Mouse (Mus musculus) spleen, adult 12 weeks (tissue): ENCODE results near the gene Rps15.
A peak's percentile ranks its signal among the peaks of the same experiment; 100 is the strongest.

Experiments used
- DNase-seq: peaks from one replicate; pipeline ENCODE4 v3.0.0; 2022; ENCODE audit warnings: low spot score

Gene Rps15

DNA sequence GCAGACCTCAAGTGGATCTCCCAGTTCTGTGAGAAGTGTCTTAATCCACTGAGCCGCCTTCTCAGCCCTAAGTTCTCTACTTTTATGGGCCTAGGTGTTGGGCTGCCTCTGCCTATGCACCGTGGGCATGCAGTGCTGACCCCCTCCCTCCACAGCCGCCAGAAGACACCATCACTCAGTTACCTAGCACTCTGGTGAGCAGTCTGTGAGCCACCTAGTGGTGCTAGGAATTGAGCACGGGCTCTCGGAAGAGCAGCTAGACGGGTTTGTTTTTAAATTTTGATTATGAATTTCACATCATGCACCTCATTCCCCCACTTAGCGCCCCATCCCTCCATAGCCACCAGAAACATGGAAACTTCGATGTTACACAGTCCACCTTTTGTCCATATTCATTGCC lies 3.6 kb upstream of the Rps15 start:
- DNase-seq: no peak

DNA sequence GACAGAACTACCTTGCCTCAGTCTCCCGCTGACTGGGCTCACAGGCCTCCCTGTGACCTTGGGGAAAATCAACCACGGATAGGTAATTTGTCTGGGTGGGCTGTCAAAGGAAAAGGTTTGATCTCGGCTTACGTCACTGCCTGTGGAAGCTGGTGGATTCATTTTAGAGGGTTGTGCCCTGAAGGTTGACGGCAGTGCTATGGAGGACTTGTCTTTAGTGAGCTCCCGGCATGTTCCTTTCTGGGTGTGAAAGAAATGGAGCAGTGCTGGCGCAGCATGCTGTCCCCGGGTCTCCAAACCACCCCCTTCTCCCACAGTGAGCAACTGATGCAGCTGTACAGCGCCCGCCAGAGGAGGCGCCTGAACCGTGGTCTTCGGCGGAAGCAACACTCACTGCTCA lies 1.1 kb downstream of the Rps15 start:
- DNase-seq: no peak

DNA sequence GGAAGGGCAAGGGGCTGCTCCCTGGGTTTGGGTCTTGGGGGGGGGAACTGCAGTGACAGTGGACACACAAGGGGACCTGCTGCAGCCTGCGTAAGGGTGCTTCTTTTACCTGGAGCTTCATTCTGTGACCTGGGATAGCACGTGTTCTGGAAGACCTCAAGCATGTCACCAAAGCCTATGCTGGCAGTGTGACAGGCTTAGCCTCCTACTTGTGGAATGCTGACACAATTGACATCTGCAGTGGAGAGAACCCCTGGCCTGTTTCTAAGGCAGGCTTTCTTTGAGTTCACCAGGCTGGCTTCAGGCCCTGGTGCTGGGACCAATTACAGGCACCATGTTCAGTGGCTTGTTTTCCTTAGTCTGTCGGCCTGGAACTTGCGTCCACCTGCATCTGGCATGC lies 2.1 kb downstream of the Rps15 start:
- DNase-seq: no peak

GRCm38 (mm10) chr10:80294788-80295303 lies 2.6 kb downstream of the Rps15 start:
- DNase-seq: no peak

GRCm38 (mm10) chr10:80295618-80296425 lies 3.6 kb downstream of the Rps15 start, which contains the start of gene Apc2:
Apc2 (plus strand) TSS chr10:80295977.
- DNase-seq: peak; percentile 66

DNA sequence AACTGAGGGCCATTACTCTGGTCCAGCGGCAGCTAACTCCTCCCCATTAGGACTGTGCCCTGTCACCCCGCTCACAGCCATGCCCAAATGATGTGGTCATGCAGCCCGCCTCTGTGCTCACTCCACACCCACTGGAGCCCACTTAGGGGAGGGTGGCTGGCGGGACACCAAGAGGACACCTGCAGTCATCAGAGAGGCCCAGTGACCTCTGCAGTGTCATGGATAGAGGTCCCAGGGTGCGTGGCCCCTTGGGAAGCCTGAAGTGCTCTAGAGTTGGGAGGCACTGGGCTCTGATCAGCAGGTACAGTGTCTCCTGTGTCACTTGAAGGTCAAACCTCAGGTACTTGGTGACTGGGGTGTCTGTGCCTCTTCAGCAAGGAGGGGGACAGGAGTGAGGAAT lies 4.6 kb downstream of the Rps15 start:
- DNase-seq: no peak

DNA sequence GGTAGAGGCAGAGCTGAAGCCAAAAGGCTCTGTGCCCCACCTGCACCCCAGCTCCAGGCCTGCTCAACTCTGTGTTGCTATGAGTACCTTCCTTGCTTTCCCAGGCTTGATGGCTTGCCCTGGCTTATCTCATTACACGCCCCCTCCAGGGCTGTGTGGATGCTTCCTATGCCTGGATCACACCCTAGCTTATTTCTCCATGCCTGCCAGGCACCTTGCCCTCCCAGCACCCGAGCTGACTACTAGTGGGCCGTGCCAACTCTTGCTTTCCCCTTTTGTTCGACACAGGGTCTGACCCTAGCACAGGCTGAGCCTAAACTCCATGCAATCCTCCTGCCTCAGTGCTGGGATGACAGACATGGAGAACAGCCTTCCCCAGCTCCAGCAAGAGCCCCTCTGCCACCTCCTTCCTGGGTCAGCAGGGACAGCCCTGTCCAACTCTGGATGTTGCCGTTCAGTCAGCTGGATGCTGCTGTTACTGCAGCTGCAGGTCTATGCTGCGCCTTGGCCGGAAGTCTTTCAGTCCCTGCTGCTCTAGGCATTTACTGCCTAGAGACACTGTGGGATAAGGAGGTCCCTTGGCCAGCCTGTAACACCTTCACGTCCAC lies 5.4 kb downstream of the Rps15 start:
- no peak for DNase-seq

DNA sequence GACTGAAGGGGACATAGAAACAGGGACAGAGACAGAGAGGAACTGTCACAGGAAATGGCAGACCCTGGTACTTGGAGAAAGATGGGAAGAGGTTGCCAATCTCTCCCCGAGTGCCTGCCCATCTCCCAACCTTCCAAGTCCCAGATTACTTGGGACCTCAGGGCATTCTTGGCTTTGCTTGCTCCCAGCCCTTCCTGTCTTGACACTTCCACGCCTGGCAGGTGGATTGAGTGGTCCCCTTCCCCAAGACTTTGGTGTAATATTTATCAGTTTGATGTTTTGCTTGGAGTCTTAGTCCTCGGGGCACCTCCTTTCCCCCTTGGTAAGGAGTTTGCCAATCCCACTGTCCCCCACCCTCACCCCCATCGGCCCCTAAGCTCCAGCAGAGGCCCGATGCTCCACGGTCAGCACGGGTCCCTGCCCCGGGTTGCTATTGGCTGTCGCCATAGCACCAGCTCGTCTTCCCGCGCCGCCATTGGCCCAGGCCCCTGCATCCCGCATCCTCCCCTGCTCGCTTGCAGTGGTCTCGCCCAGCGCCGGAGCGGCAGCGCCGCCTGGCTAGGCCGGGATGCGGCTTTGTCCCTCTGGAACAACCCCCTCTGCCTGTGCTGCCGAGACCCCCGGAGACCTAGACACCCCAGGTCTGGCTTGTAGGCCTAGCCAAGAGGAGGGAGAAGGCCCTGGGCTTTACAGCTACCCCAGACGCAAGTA lies 6.5 kb downstream of the Rps15 start:
- no peak for DNase-seq

DNA sequence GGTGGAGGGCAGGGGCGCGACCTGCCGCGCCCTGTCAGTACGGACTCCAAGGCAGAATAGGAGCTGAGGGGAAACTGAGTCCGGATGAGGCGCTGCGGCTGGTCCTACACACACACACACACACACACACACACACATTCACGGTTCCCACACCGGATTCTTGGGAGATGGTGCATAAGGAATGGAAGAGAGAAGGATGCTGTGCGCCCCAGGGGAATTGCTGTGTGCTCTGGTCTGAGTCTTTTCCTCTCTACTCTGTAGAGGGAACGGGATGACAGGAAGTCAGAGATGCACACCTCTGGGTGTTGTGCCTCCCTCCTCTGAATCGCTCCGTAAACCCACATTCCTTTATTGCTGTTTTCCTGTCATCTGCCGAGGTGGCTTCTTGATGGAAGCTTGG lies 7.0 kb downstream of the Rps15 start:
- no peak for DNase-seq

- DNase-seq: no peak
Measured at GRCm38 (mm10) chr10:80299824-80300223, 7.6 kb downstream of the Rps15 start.

- no peak for DNase-seq
Measured at GRCm38 (mm10) chr10:80300672-80301181, 8.5 kb downstream of the Rps15 start.

DNA sequence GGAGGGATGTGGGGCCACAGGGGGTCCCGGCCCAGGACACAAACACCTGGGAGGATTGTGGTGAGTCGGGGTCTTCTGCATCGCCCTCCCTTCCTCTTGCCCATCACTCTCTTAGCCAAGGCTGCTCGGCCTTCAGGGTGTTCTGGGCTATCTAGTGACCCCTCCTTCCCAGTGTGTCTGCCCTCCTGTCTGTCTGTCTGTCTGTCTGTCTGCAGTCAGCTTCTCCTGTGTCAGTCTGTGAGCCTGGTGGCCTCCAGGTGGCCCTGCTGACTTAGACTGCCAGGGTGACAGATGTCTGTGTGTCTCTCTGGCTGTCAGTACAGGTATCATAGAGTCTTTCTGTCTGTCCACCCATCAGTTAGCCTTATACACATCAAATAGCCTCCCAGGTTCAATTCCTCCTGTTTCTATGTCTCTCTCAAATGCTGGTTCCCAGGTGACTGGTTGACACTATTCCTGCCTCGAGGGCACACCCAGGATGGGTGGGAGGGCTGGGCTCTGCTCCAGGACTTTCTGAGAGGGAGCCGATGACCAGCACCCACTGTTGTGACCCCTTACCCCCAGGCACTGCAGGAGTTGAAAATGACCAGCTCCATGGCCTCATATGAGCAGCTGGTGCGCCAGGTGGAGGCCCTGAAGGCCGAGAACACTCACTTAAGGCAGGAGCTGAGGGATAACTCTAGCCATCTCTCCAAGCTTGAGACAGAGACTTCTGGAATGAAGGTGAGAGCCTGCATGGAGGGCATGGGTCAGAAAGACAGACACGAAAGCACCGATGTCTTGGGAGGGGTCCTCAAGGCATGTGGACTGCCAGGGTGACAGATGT lies 9.2 kb downstream of the Rps15 start:
- DNase-seq: no peak

DNA sequence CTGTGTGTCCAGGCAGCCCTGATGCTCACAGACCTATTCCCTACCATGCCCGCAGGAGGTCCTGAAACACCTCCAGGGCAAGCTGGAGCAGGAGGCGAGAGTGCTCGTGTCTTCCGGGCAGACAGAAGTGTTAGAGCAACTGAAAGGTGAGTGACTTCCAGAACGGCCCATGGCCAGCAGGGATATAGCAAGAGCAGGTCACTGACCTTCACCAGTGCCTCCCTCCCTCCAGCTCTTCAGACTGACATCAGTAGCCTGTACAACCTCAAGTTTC lies 9.8 kb downstream of the Rps15 start:
- DNase-seq: no peak

DNA sequence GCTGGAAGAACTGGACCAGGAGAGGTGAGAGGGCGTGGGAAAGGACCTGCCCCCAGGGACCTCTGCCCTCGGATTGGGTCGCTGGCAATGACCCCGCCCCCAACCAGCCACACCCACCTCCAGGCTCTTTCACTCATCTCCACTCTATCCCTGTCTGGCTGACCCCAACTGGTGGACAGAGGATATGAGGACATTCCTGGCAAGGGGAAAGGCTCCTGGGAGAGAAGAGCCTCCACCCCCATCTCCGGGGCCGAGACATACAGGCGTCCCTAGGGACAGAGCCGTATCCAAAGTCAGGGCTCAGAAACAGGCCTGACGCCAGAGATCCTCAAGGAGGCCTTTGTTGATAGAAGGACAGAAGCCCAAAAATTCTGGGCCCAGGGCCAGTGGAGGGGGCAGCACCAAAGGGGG lies 10.2 kb downstream of the Rps15 start:
- no peak for DNase-seq

- no peak for DNase-seq
Measured at GRCm38 (mm10) chr10:80304458-80304857, 12.2 kb downstream of the Rps15 start.

GRCm38 (mm10) chr10:80304862-80305261 lies 12.6 kb downstream of the Rps15 start:
- peak; percentile 51 for DNase-seq

DNA sequence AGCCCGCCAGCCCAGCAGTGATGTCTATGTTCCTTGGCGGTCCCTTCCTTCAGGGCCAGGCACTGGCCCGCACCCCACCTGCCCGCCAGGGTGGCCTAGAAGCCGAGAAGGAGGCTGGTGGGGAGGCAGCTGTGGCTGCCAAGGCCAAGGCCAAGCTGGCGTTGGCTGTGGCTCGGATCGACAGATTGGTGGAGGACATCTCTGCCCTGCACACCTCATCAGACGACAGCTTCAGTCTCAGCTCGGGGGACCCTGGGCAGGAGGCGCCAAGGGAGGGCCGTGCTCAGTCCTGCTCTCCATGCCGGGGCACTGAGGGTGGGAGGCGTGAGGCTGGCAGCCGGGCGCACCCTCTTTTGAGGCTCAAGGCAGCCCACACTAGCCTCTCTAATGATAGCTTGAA lies 19.3 kb downstream of the Rps15 start:
- DNase-seq: no peak

GRCm38 (mm10) chr10:80312586-80313504 lies 20.6 kb downstream of the Rps15 start:
- DNase-seq: no peak

DNA sequence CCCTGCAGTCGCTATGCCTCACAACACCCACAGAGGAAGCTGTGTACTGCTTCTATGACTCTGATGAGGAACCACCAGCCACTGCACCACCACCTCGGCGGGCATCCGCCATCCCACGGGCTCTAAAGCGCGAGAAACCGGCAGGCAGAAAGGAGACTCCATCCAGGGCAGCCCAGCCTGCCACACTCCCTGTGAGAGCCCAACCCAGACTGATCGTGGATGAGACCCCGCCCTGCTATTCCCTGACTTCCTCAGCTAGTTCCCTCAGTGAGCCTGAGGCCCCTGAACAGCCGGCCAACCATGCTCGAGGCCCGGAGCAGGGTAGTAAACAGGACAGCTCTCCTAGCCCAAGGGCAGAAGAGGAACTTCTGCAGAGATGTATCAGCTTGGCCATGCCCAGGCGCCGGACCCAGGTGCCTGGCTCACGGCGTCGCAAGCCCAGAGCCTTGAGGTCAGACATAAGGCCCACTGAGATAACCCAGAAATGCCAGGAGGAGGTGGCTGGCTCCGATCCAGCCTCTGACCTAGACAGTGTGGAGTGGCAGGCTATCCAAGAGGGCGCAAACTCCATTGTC lies 21.5 kb downstream of the Rps15 start:
- no peak for DNase-seq

DNA sequence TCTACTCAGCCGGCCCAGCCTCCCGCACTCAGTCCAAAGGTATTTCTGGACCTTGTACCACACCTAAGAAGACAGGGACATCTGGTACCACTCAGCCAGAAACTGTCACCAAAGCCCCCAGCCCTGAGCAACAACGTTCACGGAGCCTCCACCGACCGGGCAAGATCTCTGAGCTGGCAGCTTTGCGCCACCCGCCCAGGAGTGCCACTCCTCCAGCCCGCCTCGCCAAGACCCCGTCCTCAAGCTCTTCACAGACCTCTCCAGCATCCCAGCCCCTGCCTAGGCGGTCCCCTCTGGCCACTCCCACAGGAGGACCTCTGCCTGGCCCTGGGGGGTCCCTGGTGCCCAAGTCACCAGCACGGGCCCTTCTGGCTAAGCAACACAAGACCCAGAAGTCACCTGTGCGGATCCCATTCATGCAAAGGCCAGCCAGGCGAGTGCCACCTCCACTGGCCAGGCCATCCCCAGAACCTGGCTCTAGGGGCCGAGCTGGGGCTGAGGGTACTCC lies 22.3 kb downstream of the Rps15 start:
- DNase-seq: no peak
